Mouse (Mus musculus) embryonic fibroblast, embryonic 13.5 days (primary cell): Measurements from ENCODE around the gene Hoxc8.

Source experiments
- CTCF ChIP-seq: IDR thresholded peaks from 2 replicates; pipeline ENCODE4 v1.5.1; 2011; ENCODE audit warnings: mild to moderate bottlenecking, control low read depth, low read length, moderate library complexity, borderline replicate concordance; ENCODE audit not compliant: insufficient read depth
- POLR2A ChIP-seq: IDR thresholded peaks from 2 replicates; pipeline ENCODE4 v1.6.1; 2011; ENCODE audit warnings: low read depth, mild to moderate bottlenecking, control low read depth, low read length, moderate library complexity

DNA sequence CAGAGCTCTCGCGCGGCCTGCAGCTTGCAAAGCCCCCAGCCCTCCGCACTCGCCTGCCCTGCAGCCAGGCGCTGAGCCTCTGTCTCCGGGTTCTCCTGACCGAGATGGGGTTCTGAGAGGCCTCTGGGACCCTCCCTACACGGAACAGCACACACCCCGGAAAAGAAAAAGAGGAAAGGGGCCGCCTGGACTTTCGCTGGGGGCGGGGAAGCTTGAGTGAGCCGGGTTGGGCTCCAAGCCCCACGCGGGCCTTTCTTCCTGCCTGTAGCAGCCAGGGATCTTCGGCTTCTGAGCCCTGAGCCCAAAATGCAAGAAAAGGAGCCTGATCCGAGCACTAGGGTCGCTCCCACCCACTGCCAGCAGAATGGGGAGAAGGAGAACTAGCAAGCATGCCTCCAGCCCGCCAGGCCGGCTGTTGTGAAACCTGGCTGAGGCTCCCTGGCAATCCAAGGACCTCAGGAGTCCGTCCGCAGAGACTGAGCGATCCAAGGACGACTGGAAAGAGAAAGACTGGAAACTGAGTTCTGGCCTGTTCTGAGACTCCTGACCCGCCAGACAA is 21.6 kb downstream of the Hoxc8 start:
- no peak for TF ChIP-seq CTCF
- 0 out of 2 replicates have a peak, but pooled peaks have one; percentile 14 for TF ChIP-seq POLR2A
